Mouse (Mus musculus): Measurements from ENCODE around the gene Pde10a. TPM values are rescaled to one million over a fixed set of nuclear protein-coding genes. Genes with fewer than 3 reads are reported as not detected.

Pde10a gene
- total RNA-seq, 2 experiments from 2014 or later, result 2.5 to 4.5 TPM

Other genes starting within 250 kb of the Pde10a start
- gene Mpc1, start 242.5 kb upstream of the Pde10a start, total RNA-seq (2021), result 100 to 1,000 TPM; 784 to 801 TPM
- 10 to 100 TPM; 15.9 to 17.6 TPM for gene Sft2d1, start 214.3 kb upstream of the Pde10a start, total RNA-seq (2021)
- under 1 TPM; 0.25 to 0.44 TPM for gene Prr18, start 187.9 kb upstream of the Pde10a start, total RNA-seq (2021)
- under 1 TPM; 0.31 to 0.47 TPM for gene T2, start 169.4 kb upstream of the Pde10a start, total RNA-seq (2021)
- not detected for gene T, start 90.9 kb upstream of the Pde10a start, total RNA-seq (2021)
- gene Gm17087, start 41.6 kb downstream of the Pde10a start, total RNA-seq (2021), result not detected

Data from heart, postnatal 25 days (tissue).